Mouse (Mus musculus) liver, postnatal 0 days (tissue): ENCODE results near the gene Rhbdl2.

Experiments used
- CTCF ChIP-seq: sonication (generic); IDR thresholded peaks from 2 replicates; pipeline ENCODE4 v1.5.1; 2016; ENCODE audit warnings: antibody characterized with exemption, low read depth
- EP300 ChIP-seq: IDR thresholded peaks from 2 replicates; pipeline ENCODE4 v1.6.1; 2016; ENCODE audit warnings: antibody characterized with exemption, low read depth, mild to moderate bottlenecking

DNA sequence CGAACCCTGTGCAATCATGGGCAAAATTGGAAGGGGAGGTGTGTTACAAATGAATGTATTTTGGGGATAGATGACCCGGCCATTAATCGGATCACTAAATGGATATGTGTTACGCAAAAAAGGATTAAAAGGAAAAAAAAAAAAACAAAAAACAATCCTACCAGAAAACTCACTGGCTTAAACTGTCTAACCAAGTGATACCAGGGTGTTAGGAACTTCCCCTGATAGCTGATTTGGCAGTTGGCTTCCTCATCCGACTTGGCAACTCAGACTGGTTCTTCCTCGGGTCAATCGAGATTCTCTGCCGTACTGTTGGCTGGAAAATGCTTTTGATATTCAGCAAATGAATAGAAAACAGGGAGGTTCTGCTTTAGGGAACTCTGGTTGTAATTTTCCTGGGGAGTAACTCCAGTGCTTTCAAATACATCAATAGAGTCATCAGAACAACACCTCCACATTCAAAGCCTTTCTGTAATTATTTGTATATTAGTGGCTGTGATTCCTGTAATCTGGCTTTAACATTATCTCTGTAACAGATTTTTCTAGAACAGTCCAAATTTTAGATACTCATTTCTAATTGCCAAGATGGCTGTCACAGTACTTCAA, 36.9 kb upstream of the Rhbdl2 start:
- TF ChIP-seq CTCF (no peak), EP300 (no peak)
